In the genomic region with DNA sequence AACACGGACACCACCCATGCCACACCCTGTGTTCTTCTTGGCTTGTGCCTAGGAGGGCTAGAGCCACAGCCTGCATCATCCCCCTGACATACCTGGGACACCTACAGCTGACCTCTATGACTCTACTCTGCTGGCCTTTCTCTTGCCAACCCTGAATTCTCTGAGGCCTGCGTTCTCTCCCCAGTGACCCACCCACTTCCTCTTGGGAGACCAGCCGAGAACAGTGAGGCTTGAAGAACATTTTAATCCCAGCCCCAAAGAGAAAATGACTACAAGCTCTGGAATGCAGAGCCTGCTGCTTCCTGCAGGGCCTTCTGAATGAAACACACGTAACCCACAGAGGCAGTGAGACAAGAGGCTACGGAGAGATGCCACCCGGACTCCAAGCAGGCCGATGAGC, we compare ENCODE assay signal across 8 mouse cellular contexts.
DNase-seq lines count a peak whose midpoint lies in the region; ATAC-seq and TF ChIP-seq lines count a peak whose summit lies in the region.

No protein-coding gene starts in this region.

- TF ChIP-seq CTCF in intestine, postnatal 0 days (IDR thresholded peaks at IDR 0.05; ENCODE audit: low read depth) = 0 out of 2 replicates have a peak, but pooled peaks have one; percentile 21

- 52% methylated on average over 7 of the region's 7 CpGs for WGBS in intestine, postnatal 0 days
- 21% methylated on average over 7 of the region's 7 CpGs for WGBS in midbrain, embryonic 16.5 days

- H3K27ac ChIP-seq in intestine, postnatal 0 days (ENCODE audit: low read depth, low read length) = no peak overlapping the region
- no peak overlapping the region for H3K27ac ChIP-seq in midbrain, embryonic 16.5 days (ENCODE audit: low read length)

- no peaks in the 10 kb centered on the region for H3K27me3 ChIP-seq in intestine, postnatal 0 days (replicated peaks; ENCODE audit: control insufficient read depth, insufficient read depth, low read length)
- no peaks in the 10 kb centered on the region for H3K27me3 ChIP-seq in midbrain, embryonic 16.5 days (ENCODE audit: control insufficient read depth, insufficient read depth, low read depth, low read length)

- no peak overlapping the region for H3K4me2 ChIP-seq in intestine, postnatal 0 days (replicated peaks; ENCODE audit: low read depth)
- H3K4me2 ChIP-seq in midbrain, embryonic 16.5 days (ENCODE audit: low read length) = no peak overlapping the region

- no peak for ATAC-seq in intestine, postnatal 0 days
- ATAC-seq in megakaryocyte progenitor cell, adult 5-6 weeks (replicated peaks; ENCODE audit: poor library complexity) = peak; percentile 32; the same call in 1 of the 2 replicates
- ATAC-seq in midbrain, embryonic 16.5 days = no peak

- peak; percentile 54 to 58 for DNase-seq in spleen, postnatal 36 days (ENCODE audit: low spot score in 2 of 2)
- DNase-seq in spleen, postnatal 4 days (ENCODE audit: low spot score in 2 of 2) = no peak
- DNase-seq in fibroblast of lung, adult 2 months (ENCODE audit: low read depth) = peak; percentile 74
- no peak for DNase-seq in layer of hippocampus, adult 9-10 months (ENCODE audit: low spot score)
- DNase-seq in right cerebral cortex, adult 18-20 months = no peak

- no peaks in the 10 kb centered on the region for H3K4me1 ChIP-seq in intestine, postnatal 0 days (replicated peaks; ENCODE audit: control insufficient read depth, insufficient read depth, low read length)
- no peaks in the 10 kb centered on the region for H3K4me1 ChIP-seq in midbrain, embryonic 16.5 days (ENCODE audit: control insufficient read depth, insufficient read depth, low read length)

- H3K4me3 ChIP-seq in intestine, postnatal 0 days (ENCODE audit: low read depth, low read length) = no peak overlapping the region
- H3K4me3 ChIP-seq in midbrain, embryonic 16.5 days (ENCODE audit: low read depth, low read length) = no peak overlapping the region

- no peaks in the 10 kb centered on the region for H3K9me3 ChIP-seq in intestine, postnatal 0 days (ENCODE audit: control insufficient read depth)
- H3K9me3 ChIP-seq in midbrain, embryonic 16.5 days (replicated peaks; ENCODE audit: control insufficient read depth, low read length, poor library complexity, severe bottlenecking) = no peaks in the 10 kb centered on the region

- H3K36me3 ChIP-seq in intestine, postnatal 0 days (ENCODE audit: control insufficient read depth, insufficient read depth) = no peaks in the 10 kb centered on the region
- H3K36me3 ChIP-seq in midbrain, embryonic 16.5 days (ENCODE audit: control insufficient read depth, insufficient read depth, low read length) = no peaks in the 10 kb centered on the region

- H3K9ac ChIP-seq in intestine, postnatal 0 days (ENCODE audit: low read depth, low read length) = no peak overlapping the region
- H3K9ac ChIP-seq in midbrain, embryonic 16.5 days (ENCODE audit: low read depth, low read length) = no peak overlapping the region

Comparison
In these comparisons a context has a peak if more than half of its experiments do, and no peak if none do; other contexts are left out.
1. DNase-seq: peak in spleen, postnatal 36 days (2 of 2) and fibroblast of lung, adult 2 months (single experiment); none in spleen, postnatal 4 days (0 of 2), layer of hippocampus, adult 9-10 months (single experiment) and right cerebral cortex, adult 18-20 months (single experiment).